Mouse (Mus musculus): ENCODE results near the gene Ap1b1. TPM values are rescaled to one million over a fixed set of nuclear protein-coding genes. Genes with fewer than 3 reads are reported as not detected.

Gene Ap1b1
- polyA plus RNA-seq (2014; fragmentation: Nextera tagmentation; extraction: Ambion mirVana), result 48.9 and 57.1 TPM in 2 replicates

GRCm38 (mm10) chr11:4986695-4987486 lies at the start of gene Ap1b1:
TSS of gene Ap1b1 (plus strand) at chr11:4986824.
- peak within 1 kb of the TSS; percentile 77 for H3K9ac ChIP-seq (ENCODE audit: low read depth, low read length)
- WGBS, result 1% methylated on average over 45 of the region's 62 CpGs
- peak within 1 kb of the TSS; percentile 72 for H3K4me3 ChIP-seq (ENCODE audit: low read depth, low read length)
- H3K4me1 ChIP-seq (ENCODE audit: control insufficient read depth, insufficient read depth, low read length), result peaks cover 8% of the 10 kb centered on the region; the same call in 1 of the 2 replicates
- H3K36me3 ChIP-seq (ENCODE audit: control insufficient read depth, insufficient read depth, low read length), result no peaks in the 10 kb centered on the region
- H3K4me2 ChIP-seq (ENCODE audit: low read depth, low read length), result peak within 1 kb of the TSS; percentile 93
- H3K27me3 ChIP-seq (replicated peaks; ENCODE audit: control insufficient read depth, insufficient read depth, low read length), result no peaks in the 10 kb centered on the region
- no peak within 1 kb of the TSS for H3K27ac ChIP-seq (replicated peaks; ENCODE audit: low read depth, low read length)
- DNase-seq (ENCODE audit: low spot score) (peak; percentile 94), ATAC-seq (ENCODE audit: low read depth) (peak; percentile 93)
- no peaks in the 10 kb centered on the region for H3K9me3 ChIP-seq (ENCODE audit: control insufficient read depth, low read length)

GRCm38 (mm10) chr11:4946530-4946929 lies 40.1 kb upstream of the Ap1b1 start:
- H3K9me3 ChIP-seq (ENCODE audit: control insufficient read depth, low read length), result no peaks in the 10 kb centered on the region
- H3K36me3 ChIP-seq (ENCODE audit: control insufficient read depth, insufficient read depth, low read length), result no peaks in the 10 kb centered on the region
- ATAC-seq (ENCODE audit: low read depth) (no peak), DNase-seq (ENCODE audit: low spot score) (no peak)
- 46% methylated on average over 12 of the region's 13 CpGs for WGBS
- no peak overlapping the region for H3K27ac ChIP-seq (replicated peaks; ENCODE audit: low read depth, low read length)
- H3K4me1 ChIP-seq (ENCODE audit: control insufficient read depth, insufficient read depth, low read length), result peaks cover 8% of the 10 kb centered on the region
- H3K27me3 ChIP-seq (replicated peaks; ENCODE audit: control insufficient read depth, insufficient read depth, low read length), result peaks cover 64% of the 10 kb centered on the region
- H3K4me2 ChIP-seq (ENCODE audit: low read depth, low read length), result peak overlapping the region; percentile 88
- H3K4me3 ChIP-seq (ENCODE audit: low read depth, low read length), result peak overlapping the region; percentile 54
- no peak overlapping the region for H3K9ac ChIP-seq (ENCODE audit: low read depth, low read length)

- peak overlapping the region; percentile 88 for H3K4me2 ChIP-seq (ENCODE audit: low read depth, low read length)
- 0% methylated on average over 41 of the region's 120 CpGs for WGBS
- peak; percentile 90 for ATAC-seq (ENCODE audit: low read depth)
- no peaks in the 10 kb centered on the region for H3K36me3 ChIP-seq (ENCODE audit: control insufficient read depth, insufficient read depth, low read length)
- H3K9me3 ChIP-seq (ENCODE audit: control insufficient read depth, low read length), result no peaks in the 10 kb centered on the region
- no peak overlapping the region for H3K27ac ChIP-seq (replicated peaks; ENCODE audit: low read depth, low read length)
- peak overlapping the region; percentile 54 for H3K4me3 ChIP-seq (ENCODE audit: low read depth, low read length)
- peaks cover 70% of the 10 kb centered on the region for H3K27me3 ChIP-seq (replicated peaks; ENCODE audit: control insufficient read depth, insufficient read depth, low read length)
- DNase-seq (ENCODE audit: low spot score), result peak; percentile 68
- H3K4me1 ChIP-seq (ENCODE audit: control insufficient read depth, insufficient read depth, low read length), result peaks cover 8% of the 10 kb centered on the region
- H3K9ac ChIP-seq (ENCODE audit: low read depth, low read length), result peak overlapping the region; percentile 40
These were observed 39.4 kb upstream of the Ap1b1 start for GRCm38 (mm10) chr11:4946947-4947812.

GRCm38 (mm10) chr11:4947813-4948174 lies 38.8 kb upstream of the Ap1b1 start, which contains the start of gene Nefh:
TSS of gene Nefh (minus strand) at chr11:4948064.
- Histone ChIP-seq H3K4me2 (ENCODE audit: low read depth, low read length) (peak within 1 kb of the TSS; percentile 88), H3K4me3 (ENCODE audit: low read depth, low read length) (peak within 1 kb of the TSS; percentile 54), H3K4me1 (ENCODE audit: control insufficient read depth, insufficient read depth, low read length) (peaks cover 8% of the 10 kb centered on the region), H3K27me3 (replicated peaks; ENCODE audit: control insufficient read depth, insufficient read depth, low read length) (peaks cover 76% of the 10 kb centered on the region), H3K36me3 (ENCODE audit: control insufficient read depth, insufficient read depth, low read length) (no peaks in the 10 kb centered on the region), H3K27ac (replicated peaks; ENCODE audit: low read depth, low read length) (no peak within 1 kb of the TSS), H3K9me3 (ENCODE audit: control insufficient read depth, low read length) (no peaks in the 10 kb centered on the region), H3K9ac (ENCODE audit: low read depth, low read length) (peak within 1 kb of the TSS; percentile 40)
- 4% methylated on average over 14 of the region's 41 CpGs for WGBS
- DNase-seq (ENCODE audit: low spot score) (no peak), ATAC-seq (ENCODE audit: low read depth) (peak; percentile 11; the same call in 1 of the 2 replicates)

GRCm38 (mm10) chr11:4948792-4949191 lies 37.8 kb upstream of the Ap1b1 start:
- DNase-seq (ENCODE audit: low spot score) (no peak), ATAC-seq (ENCODE audit: low read depth) (no peak)
- WGBS, result 33% methylated on average over 8 of the region's 8 CpGs
- no peak overlapping the region for H3K4me2 ChIP-seq (ENCODE audit: low read depth, low read length)
- no peaks in the 10 kb centered on the region for H3K36me3 ChIP-seq (ENCODE audit: control insufficient read depth, insufficient read depth, low read length)
- H3K4me1 ChIP-seq (ENCODE audit: control insufficient read depth, insufficient read depth, low read length), result peaks cover 8% of the 10 kb centered on the region
- H3K27me3 ChIP-seq (replicated peaks; ENCODE audit: control insufficient read depth, insufficient read depth, low read length), result peaks cover 84% of the 10 kb centered on the region
- no peaks in the 10 kb centered on the region for H3K9me3 ChIP-seq (ENCODE audit: control insufficient read depth, low read length)
- no peak overlapping the region for H3K9ac ChIP-seq (ENCODE audit: low read depth, low read length)
- H3K27ac ChIP-seq (replicated peaks; ENCODE audit: low read depth, low read length), result no peak overlapping the region
- H3K4me3 ChIP-seq (ENCODE audit: low read depth, low read length), result no peak overlapping the region

- H3K27ac ChIP-seq (replicated peaks; ENCODE audit: low read depth, low read length), result no peak overlapping the region
- DNase-seq (ENCODE audit: low spot score) (peak; percentile 64), ATAC-seq (ENCODE audit: low read depth) (no peak)
- no peak overlapping the region for H3K4me2 ChIP-seq (ENCODE audit: low read depth, low read length)
- H3K4me3 ChIP-seq (ENCODE audit: low read depth, low read length), result no peak overlapping the region
- H3K27me3 ChIP-seq (replicated peaks; ENCODE audit: control insufficient read depth, insufficient read depth, low read length), result peaks cover 85% of the 10 kb centered on the region
- peaks cover 8% of the 10 kb centered on the region for H3K4me1 ChIP-seq (ENCODE audit: control insufficient read depth, insufficient read depth, low read length)
- H3K9me3 ChIP-seq (ENCODE audit: control insufficient read depth, low read length), result no peaks in the 10 kb centered on the region
- no peaks in the 10 kb centered on the region for H3K36me3 ChIP-seq (ENCODE audit: control insufficient read depth, insufficient read depth, low read length)
- WGBS, result 6% methylated on average over 23 of the region's 23 CpGs
- H3K9ac ChIP-seq (ENCODE audit: low read depth, low read length), result no peak overlapping the region
These were observed 37.2 kb upstream of the Ap1b1 start for GRCm38 (mm10) chr11:4949256-4950044.

GRCm38 (mm10) chr11:4953401-4953800 lies 33.2 kb upstream of the Ap1b1 start:
- H3K36me3 ChIP-seq (ENCODE audit: control insufficient read depth, insufficient read depth, low read length), result no peaks in the 10 kb centered on the region
- no peak overlapping the region for H3K4me2 ChIP-seq (ENCODE audit: low read depth, low read length)
- 5% methylated on average over 5 of the region's 6 CpGs for WGBS
- peaks cover 49% of the 10 kb centered on the region for H3K27me3 ChIP-seq (replicated peaks; ENCODE audit: control insufficient read depth, insufficient read depth, low read length)
- ATAC-seq (ENCODE audit: low read depth), result no peak
- no peaks in the 10 kb centered on the region for H3K9me3 ChIP-seq (ENCODE audit: control insufficient read depth, low read length)
- DNase-seq (ENCODE audit: low spot score), result no peak
- no peak overlapping the region for H3K4me3 ChIP-seq (ENCODE audit: low read depth, low read length)
- no peak overlapping the region for H3K9ac ChIP-seq (ENCODE audit: low read depth, low read length)
- H3K27ac ChIP-seq (replicated peaks; ENCODE audit: low read depth, low read length), result no peak overlapping the region
- H3K4me1 ChIP-seq (ENCODE audit: control insufficient read depth, insufficient read depth, low read length), result no peaks in the 10 kb centered on the region

GRCm38 (mm10) chr11:4953918-4954317 lies 32.7 kb upstream of the Ap1b1 start:
- no peaks in the 10 kb centered on the region for H3K4me1 ChIP-seq (ENCODE audit: control insufficient read depth, insufficient read depth, low read length)
- no peak overlapping the region for H3K27ac ChIP-seq (replicated peaks; ENCODE audit: low read depth, low read length)
- no peaks in the 10 kb centered on the region for H3K36me3 ChIP-seq (ENCODE audit: control insufficient read depth, insufficient read depth, low read length)
- ATAC-seq (ENCODE audit: low read depth) (no peak), DNase-seq (ENCODE audit: low spot score) (no peak)
- no peak overlapping the region for H3K9ac ChIP-seq (ENCODE audit: low read depth, low read length)
- 3% methylated on average over 8 of the region's 8 CpGs for WGBS
- no peak overlapping the region for H3K4me3 ChIP-seq (ENCODE audit: low read depth, low read length)
- H3K4me2 ChIP-seq (ENCODE audit: low read depth, low read length), result no peak overlapping the region
- peaks cover 44% of the 10 kb centered on the region for H3K27me3 ChIP-seq (replicated peaks; ENCODE audit: control insufficient read depth, insufficient read depth, low read length)
- H3K9me3 ChIP-seq (ENCODE audit: control insufficient read depth, low read length), result no peaks in the 10 kb centered on the region
